8 mouse cellular contexts compared by ENCODE assay signal in genomic region chr6:125039533-125040153, GRCm38 (mm10). TPM values are rescaled to one million over a fixed set of nuclear protein-coding genes. Genes with fewer than 3 reads are reported as not detected.
DNase-seq lines count a peak whose midpoint lies in the region; ATAC-seq lines count a peak whose summit lies in the region.

Gene Ing4, plus strand, starts transcription at chr6:125039760.

- no peaks in the 10 kb centered on the region for H3K27me3 ChIP-seq in hindbrain, embryonic 11.5 days (ENCODE audit: control insufficient read depth, insufficient read depth, low read length)

- peak within 1 kb of the TSS; percentile 56 for H3K27ac ChIP-seq in hindbrain, embryonic 11.5 days (ENCODE audit: low read depth, low read length)

- peak within 1 kb of the TSS; percentile 61 for H3K4me2 ChIP-seq in hindbrain, embryonic 11.5 days (replicated peaks; ENCODE audit: low read depth, low read length)

- H3K36me3 ChIP-seq in hindbrain, embryonic 11.5 days (ENCODE audit: control insufficient read depth, insufficient read depth, low read length) = peaks cover 6% of the 10 kb centered on the region; the same call in 1 of the 2 replicates

- H3K9me3 ChIP-seq in hindbrain, embryonic 11.5 days (ENCODE audit: control insufficient read depth, low read length) = no peaks in the 10 kb centered on the region

- ATAC-seq in hindbrain, embryonic 11.5 days (ENCODE audit: low FRiP score) = peak; percentile 97

- under 1% methylated on average over 26 of the region's 26 CpGs for WGBS in hindbrain, embryonic 11.5 days

- peak within 1 kb of the TSS; percentile 84 for H3K9ac ChIP-seq in hindbrain, embryonic 11.5 days (ENCODE audit: low read depth, low read length)

- peak within 1 kb of the TSS; percentile 64 for H3K4me3 ChIP-seq in hindbrain, embryonic 11.5 days (ENCODE audit: low read depth, low read length)

- DNase-seq in Muller cell, postnatal 12 days (ENCODE audit: inconsistent ontology term) = peak; percentile 92
- peak; percentile 94 for DNase-seq in cerebellum, adult 9-11 months
- peak; percentile 90 to 93 for DNase-seq in frontal cortex, adult 2 months (ENCODE audit: extremely low spot score in 1 of 2, low spot score in 1 of 2)
- DNase-seq in hindbrain, embryonic 11.5 days (ENCODE audit: low spot score) = peak; percentile 94
- DNase-seq in layer of hippocampus, postnatal 10 days (ENCODE audit: low spot score in 2 of 2) = peak; percentile 84 to 87
- DNase-seq in lung, postnatal 10 days = peak; percentile 95
- peak; percentile 84 for DNase-seq in ovary, postnatal 36 days (ENCODE audit: low spot score)
- DNase-seq in thymus, postnatal 25 days = peak; percentile 88

- no peaks in the 10 kb centered on the region; the same call in 1 of the 2 replicates for H3K4me1 ChIP-seq in hindbrain, embryonic 11.5 days (replicated peaks; ENCODE audit: control insufficient read depth, insufficient read depth, low read length)

RNA-seq across cellular contexts. Expression of gene Ing4, which starts in this region (rescaled TPM):
- polyA plus RNA-seq in frontal cortex, adult 2 months (2012; rRNA removed) = 70.8 and 74.9 TPM in 2 replicates
- polyA plus RNA-seq in hindbrain, embryonic 11.5 days (2014; fragmentation: Nextera tagmentation; extraction: Ambion mirVana) = 120 and 133 TPM in 2 replicates
- 10 to 100 TPM; 57.4 to 62.4 TPM for total RNA-seq in layer of hippocampus, postnatal 10 days (2021)

Comparison
In these comparisons a context has a peak if more than half of its experiments do, and no peak if none do; other contexts are left out.
1. Peak in every context shown above with its lines: DNase-seq, ATAC-seq, H3K4me3 ChIP-seq and H3K27ac ChIP-seq.